Mouse (Mus musculus) heart, adult 2 months (tissue): Measurements from ENCODE around the gene Sucnr1. TPM values are rescaled to one million over a fixed set of nuclear protein-coding genes. Genes with fewer than 3 reads are reported as not detected.

Source experiments
- DNase-seq, 2 experiments: peaks; one replicate each; pipeline ENCODE4 v3.0.0; 2021
- H3K27ac ChIP-seq: fragments of 200-600 bp; 2 replicates; pipeline ENCODE4 v1.8.1; 2022
- H3K27me3 ChIP-seq: fragments of 200-500 bp; 2 replicates; pipeline ENCODE4 v1.6.1; 2012; ENCODE audit warnings: mild to moderate bottlenecking, low read length, inconsistent platforms, mixed read lengths; ENCODE audit not compliant: control insufficient read depth, insufficient read depth
- H3K36me3 ChIP-seq: fragments of 200-500 bp; 2 replicates; pipeline ENCODE4 v1.6.1; 2012; ENCODE audit warnings: low read length, inconsistent platforms; ENCODE audit not compliant: control insufficient read depth, insufficient read depth
- H3K4me1 ChIP-seq: fragments of 200-500 bp; 2 replicates; pipeline ENCODE4 v1.6.1; 2011; ENCODE audit warnings: low read length; ENCODE audit not compliant: control insufficient read depth, insufficient read depth
- H3K4me3 ChIP-seq: fragments of 200-600 bp; 2 replicates; pipeline ENCODE4 v1.8.1; 2022
- H3K79me2 ChIP-seq: fragments of 200-500 bp; replicated peaks from 2 replicates; pipeline ENCODE4 v1.6.1; 2012; ENCODE audit warnings: mild to moderate bottlenecking, inconsistent platforms, low read length, moderate library complexity, mixed read lengths; ENCODE audit not compliant: control insufficient read depth, insufficient read depth
- H3K9ac ChIP-seq: fragments of 200-500 bp; 2 replicates; pipeline ENCODE4 v1.6.1; 2012; ENCODE audit warnings: low read depth, mild to moderate bottlenecking, control low read depth, inconsistent platforms, low read length, mixed read lengths
- CTCF ChIP-seq: fragments of 200-600 bp; IDR thresholded peaks from 2 replicates; pipeline ENCODE4 v1.8.1; 2022; ENCODE audit warnings: antibody characterized with exemption, mild to moderate bottlenecking, moderate library complexity
- EP300 ChIP-seq: fragments of 200-500 bp; IDR thresholded peaks from 2 replicates; pipeline ENCODE4 v1.6.1; 2011; ENCODE audit warnings: low read depth, low read length, control low read depth; ENCODE audit not compliant: insufficient read depth
- POLR2A ChIP-seq: fragments of 200-500 bp; IDR thresholded peaks from 2 replicates; pipeline ENCODE4 v1.6.1; 2011; ENCODE audit warnings: mild to moderate bottlenecking, low read depth, low read length, control low read depth; ENCODE audit not compliant: insufficient read depth
- WGBS: fragments of 180-500 bp; shearing (Covaris S2); methylation state at CpG from one replicate; pipeline ENCODE4 v1.1.7; 2018; 5-methylcytosine and 5-hydroxymethylcytosine counted together
- intact Hi-C: fragments of 180-260 bp; cut with DNase I; formaldehyde crosslinking; loops from one replicate; pipeline ENCODE4 v1.15.1; 2025
- polyA plus RNA-seq: library from polyadenylated mRNA; depleted of rRNA; stranded (reverse); fragments of >200 nt; gene quantifications from 2 replicates; pipeline ENCODE4 v1.2.3, GENCODE M21; 2012
- total RNA-seq, 2 experiments: library from RNA; stranded (reverse); gene quantifications; 2 replicates each; pipeline ENCODE4 v1.2.3; 2021

Gene Sucnr1
- total and polyA plus RNA-seq, 3 experiments: 0.59 TPM; not detected in 2

DNA sequence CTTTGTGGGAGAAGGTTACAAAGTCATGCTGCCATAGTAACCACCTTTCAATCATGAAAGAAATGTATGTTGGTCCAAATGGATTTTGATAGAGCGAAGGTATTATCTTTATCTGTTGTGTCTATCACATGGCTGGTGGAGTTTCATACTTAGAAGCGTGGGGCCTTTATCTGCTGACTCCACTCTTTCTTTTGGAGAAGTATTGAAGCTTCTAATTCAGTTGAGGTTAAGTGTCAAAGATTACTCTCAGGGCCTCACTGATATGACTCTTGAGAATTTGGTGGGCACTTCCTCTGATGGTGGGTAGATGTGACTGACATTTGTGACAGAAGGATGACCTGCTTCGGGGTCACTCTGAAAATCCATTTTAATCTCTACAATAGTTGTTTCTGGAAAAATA is 26.1 kb downstream of the Sucnr1 start:
- H3K4me3 ChIP-seq: no peak overlapping the region
- intact Hi-C loops: no loop called here
- DNase-seq: no peak
- no peak overlapping the region for H3K9ac ChIP-seq
- no peak overlapping the region for H3K27ac ChIP-seq
- TF ChIP-seq EP300: no peak
- no peak for TF ChIP-seq POLR2A
- no peak for TF ChIP-seq CTCF
- no peaks in the 10 kb centered on the region for H3K36me3 ChIP-seq
- H3K27me3 ChIP-seq: no peaks in the 10 kb centered on the region
- H3K4me1 ChIP-seq: no peaks in the 10 kb centered on the region
- 76% methylated on average over 3 of the region's 3 CpGs for WGBS
- H3K79me2 ChIP-seq: no peaks in the 10 kb centered on the region

DNA sequence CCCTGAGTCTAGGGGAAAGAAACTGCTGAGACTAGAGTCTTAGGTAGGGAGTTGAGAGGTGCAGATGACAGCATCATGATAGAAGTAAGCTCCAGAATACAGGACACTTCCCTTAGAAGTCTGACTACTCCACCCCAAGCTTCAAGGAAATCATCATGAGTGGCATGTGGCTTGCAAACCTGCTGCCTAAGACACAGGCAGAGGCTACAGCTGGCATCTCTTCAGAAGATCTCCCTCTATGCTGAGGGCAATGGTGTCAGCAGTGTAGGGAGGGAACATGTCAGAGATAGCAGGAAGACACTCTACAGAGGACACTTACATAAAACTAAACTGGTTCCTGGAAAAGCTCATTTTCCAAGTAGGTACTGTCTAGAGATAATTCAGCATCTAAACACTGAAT is 27.1 kb downstream of the Sucnr1 start:
- no peaks in the 10 kb centered on the region for H3K36me3 ChIP-seq
- H3K4me3 ChIP-seq: no peak overlapping the region
- H3K79me2 ChIP-seq: no peaks in the 10 kb centered on the region
- intact Hi-C loops: no loop called here
- H3K4me1 ChIP-seq: no peaks in the 10 kb centered on the region
- no peak for DNase-seq
- no peak overlapping the region for H3K9ac ChIP-seq
- TF ChIP-seq EP300 (no peak), POLR2A (no peak), CTCF (no peak)
- H3K27ac ChIP-seq: no peak overlapping the region
- H3K27me3 ChIP-seq: no peaks in the 10 kb centered on the region

DNA sequence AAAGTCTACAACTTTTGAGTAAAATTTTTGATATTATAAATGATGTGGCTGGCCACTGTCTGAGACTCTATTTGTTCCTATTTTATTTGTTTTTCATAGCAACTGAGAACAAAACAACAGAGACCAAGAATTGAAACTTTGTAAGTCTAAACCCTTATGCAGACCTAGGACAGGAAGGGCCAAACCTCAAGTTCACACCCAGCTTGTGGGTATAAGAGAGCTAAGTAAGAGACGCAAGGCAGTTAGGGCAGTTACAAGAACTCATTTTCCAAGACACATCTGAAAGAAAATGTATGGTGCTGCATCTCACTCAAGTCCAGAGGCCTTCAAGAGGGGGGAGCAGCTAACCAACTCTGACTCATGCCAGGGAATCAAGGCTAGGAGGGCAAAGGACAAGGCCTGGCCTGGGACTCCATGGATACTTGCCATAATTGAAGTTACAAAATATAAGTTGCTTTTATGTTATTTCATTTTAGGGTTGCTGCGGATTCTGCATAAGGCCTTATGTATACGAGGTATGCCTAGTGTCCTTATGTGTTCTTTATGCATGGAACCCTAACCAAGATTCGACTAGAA is 29.6 kb downstream of the Sucnr1 start:
- intact Hi-C loops: no loop called here
- Histone ChIP-seq H3K79me2 (no peaks in the 10 kb centered on the region), H3K27ac (no peak overlapping the region), H3K27me3 (no peaks in the 10 kb centered on the region), H3K4me1 (no peaks in the 10 kb centered on the region), H3K36me3 (no peaks in the 10 kb centered on the region), H3K9ac (no peak overlapping the region), H3K4me3 (no peak overlapping the region)
- TF ChIP-seq CTCF (no peak), EP300 (no peak), POLR2A (no peak)
- WGBS: 86% methylated on average over 4 of the region's 4 CpGs
- no peak for DNase-seq

DNA sequence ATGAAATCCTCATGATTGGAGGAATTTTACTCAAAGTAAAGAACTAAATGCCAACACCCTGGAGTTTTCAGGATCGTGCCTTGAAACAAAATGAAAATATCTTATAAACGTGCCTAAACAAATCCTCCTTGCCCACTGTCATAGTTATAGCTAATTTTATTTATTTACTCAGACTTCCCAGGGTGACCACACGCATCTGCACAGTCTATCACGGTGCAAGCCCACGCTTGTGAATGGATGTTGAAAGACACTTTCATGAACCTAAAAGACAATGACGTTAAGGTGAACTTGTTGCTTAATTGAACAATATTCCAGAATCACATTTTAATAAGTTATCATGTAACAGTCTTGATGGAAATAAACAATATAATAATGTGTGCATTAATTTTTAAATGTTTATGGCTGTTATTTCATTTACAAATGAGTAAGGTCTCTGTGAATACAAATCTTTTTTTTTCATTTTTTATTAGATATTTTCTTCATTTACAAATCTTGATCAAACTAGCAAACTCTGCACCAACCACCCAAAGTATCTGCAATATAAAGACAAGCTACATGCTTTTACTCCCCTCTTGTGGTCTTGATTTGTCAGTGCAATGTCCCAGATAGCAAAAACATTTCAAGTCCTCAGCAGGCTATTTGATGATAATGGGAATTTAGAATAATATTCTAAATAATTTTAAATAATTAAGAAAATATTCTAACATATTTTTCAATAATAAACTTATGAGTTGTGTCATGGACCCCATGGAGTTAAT is 30.4 kb downstream of the Sucnr1 start:
- no peak for DNase-seq
- Histone ChIP-seq H3K36me3 (no peaks in the 10 kb centered on the region), H3K4me1 (no peaks in the 10 kb centered on the region), H3K27me3 (no peaks in the 10 kb centered on the region), H3K27ac (no peak overlapping the region), H3K4me3 (no peak overlapping the region), H3K9ac (no peak overlapping the region), H3K79me2 (no peaks in the 10 kb centered on the region)
- TF ChIP-seq CTCF (peak; percentile 83), EP300 (no peak), POLR2A (no peak)
- intact Hi-C loops: loop anchor here (2.0 kb wide), 1 partner anchor 243 kb away; no protein-coding TSS in a partner anchor
- WGBS: 77% methylated on average over 6 of the region's 6 CpGs

DNA sequence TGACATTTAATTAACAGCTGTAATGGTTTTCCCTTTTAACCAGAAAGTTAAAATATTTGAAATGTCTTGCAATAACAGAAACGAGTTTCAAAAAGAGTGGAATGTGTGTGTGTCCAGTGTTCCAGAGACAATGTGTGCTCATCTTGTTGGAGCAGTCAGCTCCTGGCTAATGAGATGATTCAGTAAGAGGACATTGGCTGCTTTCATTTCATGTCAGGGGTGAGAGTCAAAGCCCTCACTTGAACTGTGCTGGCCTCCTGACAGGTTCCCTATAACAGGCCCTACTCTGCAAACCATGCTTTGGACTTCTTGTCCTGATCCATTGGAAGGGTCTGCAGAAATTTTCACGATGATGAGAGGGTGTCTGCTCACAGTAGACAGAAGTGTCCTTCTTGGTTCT is 32.9 kb downstream of the Sucnr1 start:
- no peaks in the 10 kb centered on the region for H3K79me2 ChIP-seq
- no peak for DNase-seq
- H3K9ac ChIP-seq: no peak overlapping the region
- H3K36me3 ChIP-seq: no peaks in the 10 kb centered on the region
- no peaks in the 10 kb centered on the region for H3K4me1 ChIP-seq
- no peak overlapping the region for H3K27ac ChIP-seq
- TF ChIP-seq EP300 (no peak), CTCF (no peak), POLR2A (no peak)
- H3K27me3 ChIP-seq: no peaks in the 10 kb centered on the region
- H3K4me3 ChIP-seq: no peak overlapping the region
- intact Hi-C loops: no loop called here
- WGBS: 47% methylated on average over 2 of the region's 2 CpGs

DNA sequence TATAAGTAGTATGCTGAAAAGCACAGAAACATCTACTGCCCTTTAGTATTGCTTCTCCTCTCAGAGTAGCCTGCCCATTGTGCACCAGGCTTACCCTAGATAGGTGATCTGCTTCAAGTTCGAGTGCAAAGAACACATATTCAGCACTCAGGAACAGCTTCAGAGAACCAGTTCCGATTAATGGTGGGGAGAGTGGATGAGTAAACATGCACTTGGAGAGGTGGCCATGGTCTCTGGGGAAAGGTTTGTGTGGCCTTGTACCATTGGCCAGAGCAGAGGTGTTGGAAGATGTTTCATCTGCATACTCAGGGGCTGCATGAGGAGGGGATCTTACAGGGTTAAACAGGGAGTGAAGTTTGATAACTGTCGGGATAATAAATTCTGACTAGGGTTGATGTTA is 39.8 kb downstream of the Sucnr1 start:
- no peak overlapping the region for H3K27ac ChIP-seq
- WGBS: 73% methylated on average over 3 of the region's 3 CpGs
- H3K27me3 ChIP-seq: no peaks in the 10 kb centered on the region
- H3K79me2 ChIP-seq: no peaks in the 10 kb centered on the region
- no peak for DNase-seq
- intact Hi-C loops: no loop called here
- H3K9ac ChIP-seq: no peak overlapping the region
- no peak for TF ChIP-seq POLR2A
- no peak for TF ChIP-seq CTCF
- TF ChIP-seq EP300: no peak
- no peaks in the 10 kb centered on the region for H3K36me3 ChIP-seq
- H3K4me3 ChIP-seq: no peak overlapping the region
- H3K4me1 ChIP-seq: no peaks in the 10 kb centered on the region
